Mouse (Mus musculus) embryo, embryonic 11.5 days (tissue): ENCODE measurements around the gene Enpp3.

Experiments used
- DNase-seq: peaks from one replicate; pipeline ENCODE4 v3.0.0-alpha.2; 2012; ENCODE audit warnings: low read depth, low spot score

Enpp3 gene

GRCm38 (mm10) chr10:24765151-24765755, 77.4 kb downstream of the Enpp3 start:
- DNase-seq: no peak

- no peak for DNase-seq
These were observed 78.0 kb downstream of the Enpp3 start for GRCm38 (mm10) chr10:24764640-24765039.

- no peak for DNase-seq
These were observed 79.4 kb downstream of the Enpp3 start for GRCm38 (mm10) chr10:24763257-24763656.

GRCm38 (mm10) chr10:24758326-24758915, 84.2 kb downstream of the Enpp3 start:
- no peak for DNase-seq

GRCm38 (mm10) chr10:24754874-24755540, 87.6 kb downstream of the Enpp3 start:
- no peak for DNase-seq

GRCm38 (mm10) chr10:24754251-24754835, 88.3 kb downstream of the Enpp3 start:
- no peak for DNase-seq

- no peak for DNase-seq
These were observed 88.9 kb downstream of the Enpp3 start for GRCm38 (mm10) chr10:24753536-24754250.

- DNase-seq: no peak
These were observed 99.6 kb downstream of the Enpp3 start for GRCm38 (mm10) chr10:24742950-24743487.

GRCm38 (mm10) chr10:24741229-24742198, 101.1 kb downstream of the Enpp3 start:
- no peak for DNase-seq

GRCm38 (mm10) chr10:24739171-24739570, 103.5 kb downstream of the Enpp3 start:
- DNase-seq: no peak

- no peak for DNase-seq
These were observed 104.2 kb downstream of the Enpp3 start for GRCm38 (mm10) chr10:24738456-24738855.

- no peak for DNase-seq
These were observed 107.4 kb downstream of the Enpp3 start for GRCm38 (mm10) chr10:24735027-24735777.

- DNase-seq: no peak
These were observed 115.1 kb downstream of the Enpp3 start for GRCm38 (mm10) chr10:24727478-24727877.

- DNase-seq: no peak
These were observed 117.4 kb downstream of the Enpp3 start for GRCm38 (mm10) chr10:24725197-24725596.
